Mouse (Mus musculus) CD8-positive naive resting alpha-beta T cell, adult 2 months (primary cell): ENCODE measurements around the gene Mfsd10.

ENCODE experiments used
- DNase-seq, 2 experiments: peaks; one replicate each; pipeline ENCODE4 v3.0.0; 2022; ENCODE audit warnings: low read depth in 2 of 2, low spot score in 2 of 2

Gene Mfsd10

DNA sequence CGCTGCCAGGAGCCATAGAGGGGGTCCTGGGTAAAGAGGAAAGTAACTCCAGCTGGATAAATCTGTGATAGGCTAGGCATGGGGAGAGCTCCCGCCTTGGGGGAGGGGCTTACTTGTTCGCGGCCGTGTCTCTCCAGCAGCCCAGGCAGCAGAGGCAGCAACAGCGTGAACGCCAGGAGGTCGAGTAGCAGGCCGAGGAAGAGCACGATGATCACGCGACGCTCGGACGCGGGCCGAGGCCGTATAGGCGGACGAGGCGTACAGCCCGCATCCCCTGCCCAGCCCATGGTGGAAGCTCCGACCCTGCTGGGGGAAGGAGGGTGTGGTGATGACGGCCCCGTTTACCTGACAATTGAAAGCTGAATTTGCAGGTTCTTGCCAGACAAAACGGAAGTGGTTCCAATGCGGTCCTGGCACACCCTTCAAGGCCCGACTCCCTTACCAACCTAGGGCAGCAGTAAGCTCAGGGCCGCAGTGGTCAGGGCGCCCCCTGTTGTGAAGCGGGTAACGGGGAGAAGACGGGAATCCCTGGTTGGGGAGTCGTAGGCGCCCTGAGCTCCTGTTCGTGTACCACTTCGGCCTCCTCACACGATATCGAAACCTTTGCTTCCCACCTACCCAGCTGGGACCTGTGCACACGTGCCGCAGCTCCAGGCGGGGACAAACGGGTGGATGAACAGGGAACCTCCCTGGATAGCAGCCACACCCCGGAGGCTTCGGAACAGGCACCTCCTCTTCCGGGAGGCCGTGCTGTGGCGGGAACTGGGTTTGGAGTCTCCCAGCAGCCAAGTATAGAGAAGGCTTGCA is at the start of gene Mfsd10:
Gene Mfsd10 (minus strand): TSS at position 732 of the 807 bp plus-strand sequence.
- peak; percentile 50 to 71 for DNase-seq

GRCm38 (mm10) chr5:34670280-34670679 is 33.3 kb upstream of the Mfsd10 start:
- DNase-seq = no peak

- DNase-seq = no peak
These were observed 32.5 kb upstream of the Mfsd10 start for GRCm38 (mm10) chr5:34669493-34669892.

DNA sequence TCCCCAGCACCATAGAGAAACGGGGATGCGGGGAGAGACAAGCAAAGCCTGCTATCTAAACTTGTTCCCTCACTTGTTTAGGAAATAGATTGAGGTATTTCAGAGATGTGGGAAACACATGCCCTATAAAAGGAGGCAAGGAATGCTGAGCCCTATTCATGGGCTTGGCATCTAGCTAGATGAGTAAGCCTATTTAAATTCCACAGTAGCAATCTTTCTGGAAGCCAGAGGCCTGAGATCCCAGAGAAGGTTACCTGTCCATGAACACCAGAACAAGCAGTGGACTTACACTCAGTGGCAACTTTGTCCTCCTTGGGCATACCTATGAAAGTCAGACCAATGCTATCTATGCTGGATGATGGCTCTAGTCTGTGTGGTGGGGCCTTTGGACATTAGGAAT is 26.2 kb upstream of the Mfsd10 start:
- DNase-seq = no peak

- DNase-seq = no peak
These were observed 24.9 kb upstream of the Mfsd10 start for GRCm38 (mm10) chr5:34661909-34662308.

DNA sequence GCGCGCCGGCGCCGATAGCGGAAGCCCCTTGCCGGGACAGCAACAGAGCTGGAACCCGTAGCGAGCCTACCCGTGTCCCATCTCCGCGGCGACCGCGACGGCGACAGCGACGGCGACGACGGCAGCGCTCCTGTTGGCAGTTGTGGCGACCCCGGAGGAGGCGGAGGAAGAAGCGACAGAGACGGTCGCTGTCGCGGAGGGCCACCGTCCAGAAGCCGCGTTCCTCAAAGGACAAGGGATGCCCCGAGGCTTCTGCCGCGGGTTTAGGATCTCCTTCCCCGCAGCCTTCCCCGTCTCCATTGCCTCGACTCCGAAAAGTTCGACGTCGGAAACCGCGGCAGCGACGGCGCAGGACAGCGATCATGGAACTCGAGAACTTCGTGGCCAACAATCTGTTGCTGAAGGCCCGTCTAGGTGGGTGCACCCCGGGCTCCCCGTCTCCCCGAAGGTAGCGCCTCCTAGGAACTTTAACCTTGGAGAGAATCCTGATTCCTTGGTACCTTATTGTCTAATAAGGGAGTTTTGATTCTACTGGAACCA is 23.6 kb upstream of the Mfsd10 start:
- DNase-seq = no peak

- peak; percentile 99 for DNase-seq
These were observed 22.9 kb upstream of the Mfsd10 start, which contains the start of the genes Nop14 and Grk4 for GRCm38 (mm10) chr5:34659686-34660590. Nop14 (minus strand) TSS chr5:34660148. Grk4 (plus strand) TSS chr5:34660379.

DNA sequence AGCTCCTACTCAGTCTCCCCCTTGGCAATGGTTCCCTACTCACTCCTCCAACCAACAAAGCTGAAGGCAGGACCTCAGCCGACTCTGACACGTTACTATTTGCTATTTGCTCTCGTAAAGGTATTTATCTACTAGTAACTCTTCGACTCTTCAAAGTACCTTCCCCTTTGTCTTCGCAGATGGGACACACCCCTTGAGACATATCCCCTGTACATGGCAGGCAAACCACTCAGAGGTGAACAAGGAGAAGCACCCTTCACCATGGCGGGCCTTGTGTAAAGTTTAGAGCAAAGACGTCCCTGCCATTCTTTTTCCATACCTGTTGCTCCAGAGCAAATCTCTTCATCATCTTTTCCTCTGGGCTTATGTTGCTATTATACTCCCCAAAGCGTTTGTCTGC is 20.5 kb upstream of the Mfsd10 start:
- no peak for DNase-seq

- DNase-seq = no peak
These were observed 17.9 kb upstream of the Mfsd10 start for GRCm38 (mm10) chr5:34654881-34655280.

- DNase-seq = no peak
These were observed 15.9 kb upstream of the Mfsd10 start for GRCm38 (mm10) chr5:34652961-34653360.

- peak; percentile 71 to 77 for DNase-seq
These were observed 10.6 kb upstream of the Mfsd10 start for GRCm38 (mm10) chr5:34647581-34647980.

DNA sequence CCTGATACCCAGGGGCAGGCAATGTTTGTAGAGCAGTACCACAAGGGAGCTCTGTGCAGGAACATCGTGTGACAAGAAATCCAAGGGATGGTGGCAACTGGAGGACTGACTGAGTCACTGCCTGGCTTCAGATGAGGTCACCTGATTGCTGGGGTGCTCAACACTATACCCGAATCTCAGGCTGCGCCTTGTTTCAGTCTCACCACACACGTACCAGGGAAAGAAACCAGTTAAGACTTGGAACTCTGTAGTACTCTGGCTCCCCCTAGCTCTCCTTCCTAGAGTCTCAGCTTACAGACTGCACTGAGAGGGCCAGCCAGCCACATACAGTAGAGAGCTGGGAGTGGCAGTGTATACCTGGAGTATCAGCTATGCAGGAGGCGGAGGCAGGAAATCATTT is 5.9 kb upstream of the Mfsd10 start:
- peak; percentile 9 to 23 for DNase-seq

- no peak for DNase-seq
These were observed 5.0 kb upstream of the Mfsd10 start for GRCm38 (mm10) chr5:34641991-34642390.

DNA sequence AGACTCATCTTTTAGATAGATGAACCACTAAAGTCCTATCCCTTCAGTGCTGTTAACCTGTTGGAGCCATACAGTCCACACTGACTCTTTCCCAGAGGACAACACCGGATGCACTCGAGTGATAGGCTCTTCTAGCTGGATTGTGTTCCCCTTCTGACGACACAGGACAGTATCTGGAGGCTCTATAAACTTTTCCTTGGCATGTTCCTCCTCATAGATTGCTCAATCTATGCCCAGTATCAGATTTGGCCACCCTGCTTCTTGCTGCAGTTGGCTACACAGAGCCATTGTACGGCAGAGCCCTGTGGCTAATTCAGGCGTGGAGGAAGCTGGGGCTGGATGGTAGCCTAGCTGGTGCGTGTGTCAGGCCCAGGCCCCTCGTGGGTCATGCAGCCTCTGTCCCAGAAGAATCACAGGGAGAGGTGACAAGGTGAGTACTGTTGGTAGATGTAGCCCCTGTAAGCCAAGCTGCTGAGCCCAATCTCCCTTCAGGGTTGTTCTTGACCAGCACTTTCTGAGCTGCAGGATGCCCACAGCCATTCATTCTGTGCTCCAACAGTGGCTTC is 662 bp upstream of the Mfsd10 start:
- DNase-seq = no peak

- no peak for DNase-seq
These were observed 1.3 kb downstream of the Mfsd10 start for GRCm38 (mm10) chr5:34635665-34636192.

DNA sequence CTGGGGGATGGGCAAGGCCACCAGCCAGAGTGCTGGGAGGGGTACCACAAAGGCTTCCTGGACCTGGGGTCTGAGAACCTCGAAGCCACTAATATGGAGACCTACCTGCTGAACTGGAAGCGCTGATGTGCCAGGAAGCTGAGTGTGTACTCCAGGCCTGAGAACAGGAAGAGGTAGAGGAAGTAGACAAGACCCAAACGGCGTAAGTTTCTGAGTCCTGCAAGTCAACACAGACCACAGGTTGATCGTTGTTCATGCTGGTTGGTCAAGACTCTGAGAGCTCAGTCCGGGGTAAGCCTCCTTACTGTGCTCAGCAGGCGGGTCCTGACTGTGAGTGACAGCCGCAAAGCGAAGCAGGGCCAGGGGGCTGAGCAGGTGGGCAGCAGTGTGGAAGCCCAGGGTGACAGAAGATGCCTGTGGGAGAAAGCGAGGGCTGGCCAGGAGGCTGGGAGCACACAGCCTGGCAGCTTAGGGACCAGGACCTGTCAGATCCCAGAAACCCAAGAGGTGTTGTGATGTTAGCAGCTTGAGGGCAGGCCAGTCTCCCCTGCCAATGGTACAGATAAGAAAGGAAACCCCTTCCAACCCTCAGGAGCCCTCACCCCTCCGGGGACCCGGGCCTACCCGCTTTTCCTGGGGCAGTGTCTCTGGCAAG is 2.1 kb downstream of the Mfsd10 start:
- no peak for DNase-seq

DNA sequence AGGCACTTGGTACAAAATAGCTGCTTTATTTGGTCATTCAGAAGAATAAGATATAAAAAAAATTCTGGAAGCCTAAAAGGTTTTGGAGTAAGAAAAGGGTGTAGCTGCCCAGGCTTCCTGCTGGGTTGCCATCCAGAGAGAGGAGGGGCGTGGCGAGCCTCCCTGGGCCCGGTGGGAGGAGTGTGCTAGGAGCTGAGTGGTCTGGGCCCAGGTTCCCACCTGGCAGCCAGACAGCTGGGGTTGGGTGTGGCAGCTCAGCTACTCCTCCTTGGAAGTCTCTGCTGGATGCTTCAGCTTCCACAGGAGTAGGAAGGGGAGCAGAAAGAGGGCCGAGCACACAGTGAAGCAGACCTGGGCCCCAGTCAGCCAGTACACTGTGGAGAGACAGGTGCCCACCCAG is 3.4 kb downstream of the Mfsd10 start:
- no peak for DNase-seq

DNA sequence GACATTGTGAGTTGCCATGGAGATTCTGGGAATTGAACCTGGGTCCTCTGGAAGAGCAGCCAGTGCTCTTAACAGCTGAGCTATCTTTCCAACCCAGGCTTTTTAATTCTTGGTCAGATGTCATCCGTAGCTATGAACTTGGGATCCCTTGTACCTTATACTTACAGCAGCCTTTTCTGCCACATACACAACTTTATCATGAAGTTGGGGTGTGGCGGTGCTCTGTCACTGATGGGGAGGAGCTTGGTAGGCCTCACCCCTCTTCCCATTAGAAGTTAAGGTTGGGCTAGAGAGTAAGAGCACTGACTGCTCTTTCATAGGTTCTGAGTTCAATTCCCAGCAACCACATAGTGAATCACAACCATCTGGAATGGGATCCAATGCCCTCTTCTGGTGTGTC is 4.0 kb downstream of the Mfsd10 start:
- DNase-seq = no peak

DNA sequence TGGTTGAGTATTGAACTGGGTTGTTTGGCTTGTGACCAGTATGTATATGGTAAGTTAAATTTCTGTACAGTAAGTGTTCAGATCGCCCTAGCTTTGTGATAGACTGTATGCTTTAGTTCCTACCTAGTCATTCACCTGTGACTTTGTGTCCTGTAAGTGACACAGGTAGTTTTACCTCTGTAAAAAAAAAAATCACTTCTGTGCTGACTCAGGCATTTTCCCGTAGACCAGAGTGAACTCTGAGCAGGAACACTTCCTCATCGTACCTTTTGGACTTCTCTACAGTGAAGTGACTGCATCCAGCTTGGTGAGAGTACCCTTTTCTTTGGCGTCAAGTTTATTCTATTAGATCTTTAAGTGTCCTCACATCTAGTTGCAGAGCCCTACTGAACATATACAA is 27.0 kb downstream of the Mfsd10 start:
- DNase-seq = no peak

- DNase-seq = no peak
These were observed 28.8 kb downstream of the Mfsd10 start for GRCm38 (mm10) chr5:34608226-34608625.
